Mouse (Mus musculus) granulocyte monocyte progenitor cell, adult 5-6 weeks (primary cell): ENCODE results near the gene Hmgn1. TPM values are rescaled to one million over a fixed set of nuclear protein-coding genes. Genes with fewer than 3 reads are reported as not detected.
"Not testable (repeated sequence)": the region's sequence is repeated elsewhere in the genome, so short reads cannot be mapped to it uniquely, and the experiment has no call there.

Experiments used
- ATAC-seq: replicated peaks from 2 replicates; pipeline ENCODE4 v1.8.0; 2016; ENCODE audit warnings: mild to moderate bottlenecking, moderate TSS enrichment, inconsistent platforms; ENCODE audit not compliant: poor library complexity, severe bottlenecking
- total RNA-seq, 2 experiments: library from RNA; stranded (forward) in 1 of 2; stranded (reverse) in 1 of 2; fragments of 200-712, 200-1000 nt in 1 of 2; fragments of >200 nt in 1 of 2; fragmentation: Nextera tagmentation in 1 of 2; gene quantifications; 2 replicates each; pipeline ENCODE4 v1.2.3; 2014 to 2017

Gene Hmgn1
- total RNA-seq (2014; fragmentation: Nextera tagmentation): 112 and 114 TPM in 2 replicates
- total RNA-seq (2017): 92.2 and 128 TPM in 2 replicates

GRCm38 (mm10) chr16:96127657-96128344 lies at the start of gene Hmgn1:
TSS of gene Hmgn1 (minus strand) at chr16:96127729.
- ATAC-seq: peak; percentile 87

GRCm38 (mm10) chr16:96175399-96175798 lies 47.9 kb upstream of the Hmgn1 start:
- no peak for ATAC-seq

DNA sequence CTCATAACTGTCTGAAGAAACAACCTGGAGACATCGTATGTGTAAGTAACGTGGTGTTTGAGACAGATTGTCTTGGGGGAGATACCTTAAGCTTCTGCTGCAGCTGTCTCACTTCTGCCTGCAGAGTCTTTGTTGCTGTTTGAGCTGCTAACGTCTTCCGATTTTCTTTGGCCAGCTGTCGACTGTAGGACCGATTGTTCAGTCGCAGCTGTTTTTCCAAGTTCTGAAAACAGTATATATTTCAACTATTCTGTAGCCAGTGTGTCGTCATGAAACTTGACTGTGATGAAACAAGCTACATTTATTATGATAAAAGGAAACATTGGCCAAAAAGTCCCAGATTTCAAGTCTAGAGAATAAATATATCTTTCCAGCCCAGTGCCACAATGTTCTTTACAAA lies 46.1 kb upstream of the Hmgn1 start:
- no peak for ATAC-seq

DNA sequence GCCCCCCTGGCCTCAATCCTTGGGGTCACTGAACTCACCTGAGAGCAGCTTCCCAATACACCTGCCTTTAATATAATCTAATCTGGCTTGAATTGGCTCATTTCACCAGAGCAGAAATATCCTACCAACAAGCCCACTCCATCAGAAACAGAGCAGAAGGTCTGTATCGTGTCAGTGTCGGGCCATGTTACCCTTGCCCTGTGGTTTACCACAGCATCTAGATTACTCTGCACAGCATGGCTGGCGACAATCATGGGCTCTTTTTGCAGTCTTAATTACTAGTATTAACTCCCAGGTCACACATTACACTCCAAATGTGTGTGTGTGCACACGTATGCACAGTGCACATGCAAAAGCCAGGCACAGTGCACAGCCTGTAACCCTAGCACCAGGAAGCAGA lies 41.3 kb upstream of the Hmgn1 start:
- no peak for ATAC-seq

DNA sequence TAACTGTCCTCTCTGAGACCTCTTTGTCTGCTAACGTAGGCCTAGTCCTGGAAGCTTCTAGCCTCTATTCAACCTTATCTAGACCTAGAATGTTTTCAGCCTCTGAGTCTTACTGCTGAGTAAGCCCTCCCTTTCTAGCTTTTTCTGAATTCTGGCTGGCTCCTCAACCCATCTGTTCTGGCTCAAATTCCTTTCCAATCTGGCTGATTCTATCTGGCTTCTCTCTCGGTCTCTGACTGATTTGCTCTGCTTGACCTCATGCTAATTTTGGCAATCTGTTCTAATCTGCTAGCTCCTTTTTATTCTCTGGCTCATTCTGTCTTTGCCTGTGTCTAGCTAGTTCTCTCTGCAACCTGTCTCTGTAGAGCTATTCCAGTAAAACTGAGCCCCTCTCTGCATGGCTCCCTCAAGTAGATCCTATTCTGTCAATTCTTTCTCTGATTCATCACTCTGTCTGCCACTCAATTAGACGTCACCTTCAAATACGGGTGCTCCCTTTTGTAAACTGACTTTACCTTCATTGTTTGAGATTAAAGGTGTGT lies 38.3 kb upstream of the Hmgn1 start:
- no peak for ATAC-seq

DNA sequence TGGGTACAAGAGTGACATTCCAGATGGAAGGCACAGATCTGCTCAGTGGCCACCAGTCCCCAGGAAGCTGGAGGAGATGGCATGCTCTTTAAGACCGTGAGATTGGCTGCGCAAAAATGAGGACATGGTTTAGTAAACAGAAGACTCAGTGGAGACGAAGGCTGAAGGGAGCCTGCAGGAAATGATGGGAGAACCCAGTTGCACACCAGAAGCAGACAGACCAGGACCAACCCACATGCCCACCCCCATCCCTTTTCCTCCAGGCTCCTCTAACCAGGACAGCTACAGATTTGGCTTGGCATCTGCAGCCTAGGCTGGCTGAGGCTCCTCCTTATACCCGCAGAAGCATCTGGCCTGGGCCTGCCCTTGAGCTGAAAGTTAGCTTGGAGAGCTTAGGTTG lies 33.8 kb upstream of the Hmgn1 start:
- no peak for ATAC-seq

DNA sequence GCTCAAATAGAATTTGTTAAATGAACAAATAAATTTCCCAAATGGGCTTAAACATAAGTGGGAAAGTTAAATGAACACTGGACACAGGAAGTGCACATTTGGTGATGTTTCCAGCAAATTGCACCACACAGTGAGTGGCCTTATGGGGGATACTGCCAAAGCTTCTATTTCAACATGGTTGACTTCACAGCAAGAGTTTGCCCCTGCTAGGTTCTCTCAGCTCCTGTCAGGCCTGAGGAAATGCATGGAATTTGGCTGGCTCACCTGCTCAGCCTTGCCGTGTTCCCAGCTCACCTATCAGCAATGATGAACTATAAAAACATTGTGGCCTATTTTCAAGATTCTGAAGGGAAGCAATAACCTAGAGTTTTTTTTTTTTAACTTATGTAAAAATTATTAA lies 33.4 kb upstream of the Hmgn1 start:
- ATAC-seq: no peak

DNA sequence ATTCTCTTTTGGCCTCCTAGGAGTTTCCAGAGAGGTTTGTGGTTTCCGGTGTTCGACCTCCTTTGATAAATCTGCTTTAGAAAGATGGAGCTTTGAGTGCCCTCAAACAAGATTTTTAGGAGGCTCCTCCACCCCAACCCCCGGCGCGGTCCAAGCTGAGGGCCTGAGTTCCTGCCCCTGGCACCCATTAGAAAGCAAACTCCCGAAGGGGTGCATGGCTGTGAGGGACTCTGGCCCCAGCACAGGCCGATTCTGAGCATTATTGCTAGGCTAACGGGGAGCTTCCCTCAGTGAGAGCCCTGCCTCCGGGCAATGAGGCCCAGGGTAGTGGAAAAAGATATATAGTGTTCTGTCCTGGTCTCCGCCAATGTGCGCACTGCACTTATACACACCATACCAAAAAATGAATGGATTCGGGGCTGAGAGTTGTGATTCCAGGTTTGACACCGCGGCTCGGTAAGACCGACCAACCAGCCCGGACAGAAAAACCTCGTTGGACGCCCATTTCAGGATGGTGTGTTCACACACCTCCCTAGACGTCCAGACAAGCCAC lies 32.3 kb upstream of the Hmgn1 start:
- no peak for ATAC-seq

DNA sequence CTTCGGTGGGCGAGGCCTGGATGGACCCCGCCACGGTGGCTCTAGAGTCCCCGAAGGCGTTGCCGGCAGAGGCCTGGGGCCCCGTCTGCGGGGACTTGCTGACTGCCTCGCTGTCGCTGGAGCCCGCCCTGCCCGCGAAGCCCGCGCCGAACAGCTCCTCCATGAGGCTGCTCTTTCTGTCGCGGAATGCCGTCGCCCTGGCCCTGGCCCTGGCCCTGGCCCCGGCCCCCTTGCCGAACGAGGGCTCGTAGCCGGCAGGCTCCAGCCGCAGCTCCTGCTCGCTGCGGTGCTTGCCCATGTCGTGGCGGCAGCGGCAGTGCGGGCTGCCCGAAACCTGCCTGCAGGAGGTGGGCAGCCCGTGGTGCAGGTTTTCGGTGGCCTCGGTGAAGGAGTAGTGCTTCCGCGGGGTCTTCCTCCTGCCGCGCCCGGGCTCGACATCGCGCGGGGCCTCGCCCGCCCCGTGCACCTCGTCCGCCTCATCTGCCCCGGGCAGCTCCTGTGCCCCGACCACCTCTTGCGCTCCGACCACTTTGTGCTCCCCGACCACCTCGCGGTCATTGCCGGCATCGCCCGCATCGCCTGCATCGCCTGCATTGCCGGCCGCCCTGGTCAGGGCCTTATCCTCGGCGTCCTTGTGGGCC lies 31.7 kb upstream of the Hmgn1 start:
- ATAC-seq: peak; percentile 97

DNA sequence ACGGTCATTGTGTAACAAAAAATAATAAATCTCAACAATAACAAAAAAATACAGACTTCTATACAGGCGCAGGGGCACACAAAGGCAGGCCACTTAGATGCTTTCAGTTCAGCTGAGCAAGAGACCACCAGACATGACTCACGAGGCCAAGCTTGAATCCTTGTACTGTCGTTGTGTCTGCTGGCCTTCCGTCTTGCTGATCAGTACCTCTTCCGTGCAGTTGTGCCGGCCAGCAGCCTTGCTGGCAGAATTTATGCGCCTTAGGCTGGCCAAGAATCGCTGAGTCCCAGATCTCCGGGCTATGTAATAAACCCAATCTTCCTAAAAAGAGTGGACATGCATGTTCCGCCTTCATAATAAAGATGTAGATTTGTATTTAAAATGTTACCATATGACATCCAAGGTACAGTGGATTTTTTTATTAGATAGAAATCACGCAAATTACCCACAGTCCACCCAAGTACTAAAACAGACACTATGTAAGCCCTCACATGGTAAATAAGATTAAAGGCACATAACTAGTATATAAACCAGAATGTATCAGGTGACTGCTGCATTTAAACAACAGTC lies 31.1 kb upstream of the Hmgn1 start:
- no peak for ATAC-seq

DNA sequence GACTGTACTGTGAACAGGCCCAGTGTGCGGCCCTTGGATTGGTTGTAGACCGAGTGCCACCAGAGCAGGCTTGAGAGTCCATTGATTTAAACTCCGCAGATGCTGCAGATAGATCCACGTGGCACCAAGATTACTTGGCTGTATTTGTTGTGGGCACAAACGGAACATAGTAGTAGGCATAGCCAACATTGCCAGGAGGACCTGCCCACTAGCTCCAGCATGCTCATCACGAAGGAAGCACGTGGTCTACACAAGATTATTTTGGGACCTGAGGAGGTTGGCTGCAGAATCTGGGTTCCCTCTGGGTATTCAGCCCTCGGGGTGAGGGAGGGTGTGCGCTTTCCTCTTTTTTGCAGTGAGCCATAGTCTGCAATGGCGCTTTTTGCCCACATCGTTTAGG lies 29.6 kb upstream of the Hmgn1 start:
- no peak for ATAC-seq

- no peak for ATAC-seq
Measured at GRCm38 (mm10) chr16:96156019-96156418, 28.5 kb upstream of the Hmgn1 start.

- ATAC-seq: no peak
Measured at GRCm38 (mm10) chr16:96154476-96154875, 26.9 kb upstream of the Hmgn1 start.

DNA sequence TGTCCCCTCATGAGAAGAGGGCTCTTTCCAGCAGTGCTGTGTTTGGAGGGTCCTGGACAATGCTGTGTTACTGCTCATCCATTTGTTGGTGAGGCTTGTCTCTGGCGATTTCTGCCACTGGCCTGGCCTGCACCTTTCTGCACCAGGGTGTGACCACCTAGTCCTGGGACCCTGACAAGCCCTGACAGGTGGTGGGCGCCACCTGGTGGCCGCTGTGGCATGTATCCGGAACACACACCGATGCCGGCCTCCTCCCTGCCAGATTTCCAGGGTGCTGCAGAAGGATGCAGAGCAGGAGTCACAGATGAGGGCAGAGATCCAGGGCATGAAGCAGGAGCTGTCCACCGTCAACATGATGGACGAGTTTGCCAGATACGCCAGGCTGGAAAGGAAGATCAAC lies 24.0 kb upstream of the Hmgn1 start:
- peak; percentile 85 for ATAC-seq

GRCm38 (mm10) chr16:96150995-96151394 lies 23.5 kb upstream of the Hmgn1 start:
- ATAC-seq: no peak

DNA sequence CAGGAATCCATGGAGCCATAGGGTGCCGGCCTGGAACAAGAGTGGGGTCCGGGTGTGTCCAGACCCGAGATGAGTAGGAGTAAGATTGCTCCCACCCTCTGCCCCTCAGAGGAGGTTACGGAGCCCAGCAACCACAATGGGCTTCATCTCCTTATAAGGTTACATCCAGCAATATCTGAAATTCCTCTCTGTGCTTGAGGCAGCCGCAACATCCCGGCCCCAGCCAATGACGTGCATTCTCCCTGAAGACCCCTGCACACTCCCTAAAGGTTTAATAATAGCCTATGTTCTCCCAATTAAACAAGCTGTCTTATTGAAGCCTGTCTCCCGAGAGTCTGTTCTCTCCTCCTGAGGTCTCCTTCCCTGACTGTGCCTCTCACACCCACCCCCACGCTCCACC lies 21.8 kb upstream of the Hmgn1 start:
- ATAC-seq: no peak

DNA sequence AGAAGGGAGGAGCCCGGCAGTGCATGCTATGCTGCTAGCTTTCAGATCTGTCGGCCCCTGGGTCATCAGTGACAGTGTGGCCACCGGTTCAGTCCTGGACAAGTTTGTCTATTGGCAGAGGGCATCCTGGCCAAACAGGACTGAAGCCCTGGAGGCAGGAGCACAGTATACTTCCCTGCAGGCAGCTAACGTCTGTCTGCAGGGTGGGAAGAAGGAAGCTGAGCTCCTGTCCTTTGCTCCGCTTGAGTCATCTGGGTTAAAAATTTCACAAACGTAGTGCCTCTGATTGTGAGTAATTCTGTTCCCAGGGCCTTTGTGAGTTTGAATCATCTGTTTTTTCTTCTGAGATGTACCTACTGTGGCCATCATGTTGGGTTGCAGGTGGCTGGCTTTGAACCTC lies 21.3 kb upstream of the Hmgn1 start:
- no peak for ATAC-seq

GRCm38 (mm10) chr16:96145814-96146213 lies 18.3 kb upstream of the Hmgn1 start:
- ATAC-seq: no peak

DNA sequence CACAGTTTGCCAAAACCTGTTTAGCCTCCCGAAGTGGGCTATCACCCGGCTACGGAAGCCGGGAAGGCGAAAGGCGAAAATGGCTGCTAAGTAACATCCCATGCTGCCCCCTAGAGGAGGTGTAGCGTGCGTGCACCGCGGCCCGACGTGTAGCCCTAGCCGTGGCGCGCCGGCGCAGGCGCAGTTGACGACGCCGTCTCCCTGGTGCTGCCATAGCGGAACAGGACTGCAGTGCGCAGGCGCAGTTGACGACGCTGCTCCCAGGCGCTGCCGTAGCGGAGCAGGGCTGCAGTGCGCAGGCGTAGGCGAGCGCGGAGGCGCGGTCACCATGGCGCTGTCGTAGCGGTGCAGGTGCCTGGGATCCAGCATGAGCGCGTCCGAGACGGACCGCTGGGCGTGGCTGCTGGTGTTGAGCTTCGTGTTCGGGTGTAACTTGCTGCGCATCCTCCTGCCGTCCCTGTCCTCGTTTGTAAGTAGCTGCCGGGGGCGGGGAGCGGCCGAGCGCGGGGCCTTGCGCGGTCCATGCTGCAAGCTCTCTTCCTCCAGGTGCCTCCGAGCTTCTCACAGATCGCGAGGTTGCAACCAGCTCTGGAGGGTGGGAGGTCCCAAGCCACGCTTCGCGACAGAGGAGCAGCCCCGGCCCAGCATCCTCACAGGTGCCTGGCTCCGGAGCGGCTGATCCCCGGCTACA lies 17.7 kb upstream of the Hmgn1 start, which contains the start of gene Wrb:
Gene Wrb, plus strand, starts transcription at position 298 of the 691 bp plus-strand sequence.
- ATAC-seq: peak; percentile 96

GRCm38 (mm10) chr16:96144748-96145109 lies 17.2 kb upstream of the Hmgn1 start:
- ATAC-seq: not testable (repeated sequence)

GRCm38 (mm10) chr16:96128466-96128865 lies 937 bp upstream of the Hmgn1 start:
- ATAC-seq: no peak
